Mouse (Mus musculus) cerebellum, adult 2 months (tissue): ENCODE data around the gene Ypel5.

Experiments used
- CTCF ChIP-seq: fragments of 200-500 bp; IDR thresholded peaks from 2 replicates; pipeline ENCODE4 v1.5.1; 2011; ENCODE audit warnings: low read depth, mild to moderate bottlenecking, control low read depth, low read length, moderate library complexity, borderline replicate concordance; ENCODE audit not compliant: insufficient read depth
- POLR2A ChIP-seq: fragments of 200-500 bp; IDR thresholded peaks from 2 replicates; pipeline ENCODE4 v1.6.1; 2011; ENCODE audit warnings: low read length, control low read depth, borderline replicate concordance; ENCODE audit not compliant: insufficient read depth

- TF ChIP-seq CTCF (no peak), POLR2A (no peak)
Measured at GRCm38 (mm10) chr17:72881051-72881450, 44.8 kb downstream of the Ypel5 start.
